Mouse (Mus musculus) cerebellum, adult 2 months (tissue): ENCODE measurements at regions not wholly inside any gene's neighbourhood (a gene's known extent, or its start where the extent isn't known, plus 50 kb on each side); places are given as distances from the start of the nearest gene placed in this dataset.

ENCODE experiments used
- DNase-seq, 2 experiments: peaks; one replicate each; pipeline ENCODE4 v3.0.0; 2021
- H3K27ac ChIP-seq: fragments of 200-500 bp; 2 replicates; pipeline ENCODE4 v1.5.1; 2012; ENCODE audit warnings: low read length, control low read depth, inconsistent platforms; ENCODE audit not compliant: insufficient read depth
- H3K27me3 ChIP-seq: fragments of 200-500 bp; 2 replicates; pipeline ENCODE4 v1.6.1; 2012; ENCODE audit warnings: inconsistent platforms, mild to moderate bottlenecking, low read length, moderate library complexity; ENCODE audit not compliant: control insufficient read depth, insufficient read depth
- H3K4me1 ChIP-seq: fragments of 200-500 bp; 2 replicates; pipeline ENCODE4 v1.6.1; 2011; ENCODE audit warnings: low read length; ENCODE audit not compliant: control insufficient read depth, insufficient read depth
- H3K4me3 ChIP-seq: fragments of 200-500 bp; replicated peaks from 2 replicates; pipeline ENCODE3; 2011; ENCODE audit warnings: mild to moderate bottlenecking, low read depth, low read length, control low read depth; ENCODE audit not compliant: insufficient read depth
- CTCF ChIP-seq: fragments of 200-500 bp; IDR thresholded peaks from 2 replicates; pipeline ENCODE4 v1.5.1; 2011; ENCODE audit warnings: low read depth, mild to moderate bottlenecking, control low read depth, low read length, moderate library complexity, borderline replicate concordance; ENCODE audit not compliant: insufficient read depth
- POLR2A ChIP-seq: fragments of 200-500 bp; IDR thresholded peaks from 2 replicates; pipeline ENCODE4 v1.6.1; 2011; ENCODE audit warnings: low read length, control low read depth, borderline replicate concordance; ENCODE audit not compliant: insufficient read depth
- whole genome bisulfite sequencing: fragments of 180-500 bp; shearing (Covaris S2); methylation state at CpG from one replicate; pipeline ENCODE4 v1.1.7; 2018; 5-methylcytosine and 5-hydroxymethylcytosine counted together

DNA sequence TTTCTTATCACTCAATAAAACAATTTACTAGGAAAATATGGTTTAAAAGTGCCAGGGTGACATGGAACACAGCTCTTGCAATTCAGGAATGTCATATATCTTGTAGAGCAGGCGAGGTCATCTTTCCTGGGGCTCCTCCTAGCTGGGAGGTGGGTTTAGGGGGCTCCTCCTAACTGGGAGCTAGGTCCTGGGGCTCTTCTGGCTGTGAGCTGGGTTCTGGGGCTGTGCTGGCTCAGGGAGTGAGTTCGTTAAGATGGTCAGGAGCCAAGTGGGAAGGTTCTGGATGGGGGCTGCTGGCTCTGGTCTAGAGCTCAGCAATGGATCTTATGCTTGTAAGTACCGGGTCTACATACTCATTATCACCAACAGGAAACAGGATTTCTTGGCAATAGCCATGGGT lies 306.8 kb upstream of the Rnaseh2b start:
- no peak overlapping the region for H3K4me3 ChIP-seq
- H3K27ac ChIP-seq = no peak overlapping the region
- WGBS = 62% methylated on average over 3 of the region's 3 CpGs
- no peak for TF ChIP-seq CTCF
- no peak for TF ChIP-seq POLR2A
- H3K27me3 ChIP-seq = no peaks in the 10 kb centered on the region
- no peaks in the 10 kb centered on the region for H3K4me1 ChIP-seq
- no peak for DNase-seq

DNA sequence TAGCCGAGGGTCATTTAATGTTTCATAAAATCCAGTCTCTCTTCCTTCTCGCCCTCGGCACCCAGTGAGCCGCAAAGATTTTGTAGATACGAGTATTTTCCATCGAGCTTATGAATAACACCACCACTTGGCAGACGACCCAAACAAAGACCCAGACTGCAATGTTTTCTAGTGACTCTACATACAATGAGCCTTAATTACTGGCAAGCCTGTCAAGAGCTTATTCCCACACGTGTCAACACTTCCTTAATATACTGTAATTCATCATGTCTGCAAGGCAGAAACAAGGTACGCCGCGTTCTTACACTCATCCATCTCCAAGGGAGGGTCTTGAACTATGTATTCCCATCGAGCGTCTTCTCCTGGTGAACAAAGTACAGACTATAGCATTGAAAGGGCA lies 306.2 kb upstream of the Rnaseh2b start:
- no peaks in the 10 kb centered on the region for H3K4me1 ChIP-seq
- no peak for DNase-seq
- H3K27ac ChIP-seq = no peak overlapping the region
- H3K27me3 ChIP-seq = no peaks in the 10 kb centered on the region
- H3K4me3 ChIP-seq = no peak overlapping the region
- no peak for TF ChIP-seq CTCF
- 81% methylated on average over 13 of the region's 13 CpGs for WGBS

DNA sequence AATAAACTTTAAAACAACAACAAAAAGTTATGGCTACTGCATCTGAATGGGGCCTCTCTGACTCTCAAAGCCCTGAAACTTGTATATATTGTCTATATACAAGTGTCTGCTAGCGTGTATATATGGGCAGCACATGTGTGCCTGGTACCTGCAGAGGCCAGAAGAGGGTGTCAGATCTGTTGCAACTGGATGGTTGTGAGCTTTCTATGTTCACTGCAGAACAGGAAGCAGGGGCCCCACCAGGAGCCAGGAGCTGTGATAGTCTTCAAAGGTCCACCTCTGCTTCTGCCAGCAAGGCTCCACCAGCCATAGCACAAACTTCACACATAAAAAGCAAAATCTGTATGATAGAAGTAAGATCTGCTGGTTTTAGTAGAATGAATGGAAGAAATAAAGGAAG lies 297.1 kb upstream of the Rnaseh2b start:
- TF ChIP-seq CTCF (no peak), POLR2A (no peak)
- DNase-seq = no peak
- H3K27ac ChIP-seq = no peak overlapping the region
- no peak overlapping the region for H3K4me3 ChIP-seq
- no peaks in the 10 kb centered on the region for H3K4me1 ChIP-seq
- H3K27me3 ChIP-seq = no peaks in the 10 kb centered on the region
- 90% methylated on average over 1 of the region's 1 CpGs for WGBS

DNA sequence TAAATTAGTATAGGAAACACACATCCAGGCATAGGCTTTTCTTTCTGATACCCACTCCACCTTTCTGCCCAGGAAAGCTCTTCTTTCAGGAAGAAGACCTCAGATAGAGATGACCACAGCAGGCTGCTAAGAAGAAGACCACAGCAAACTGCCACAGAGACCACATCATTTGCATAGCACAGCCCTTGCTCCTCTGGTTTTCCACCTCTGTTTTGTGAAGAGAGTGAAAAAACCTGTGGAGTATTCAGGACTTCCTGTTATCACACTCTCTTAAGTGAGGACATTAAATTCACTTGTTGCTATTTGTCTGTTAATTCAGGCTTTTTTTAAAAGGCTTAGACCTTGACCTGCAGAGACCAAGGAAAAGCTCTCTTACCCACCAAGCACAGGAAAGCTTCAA lies 294.7 kb upstream of the Rnaseh2b start:
- DNase-seq = no peak
- Histone ChIP-seq H3K27ac (no peak overlapping the region), H3K27me3 (no peaks in the 10 kb centered on the region), H3K4me3 (no peak overlapping the region), H3K4me1 (no peaks in the 10 kb centered on the region)
- no peak for TF ChIP-seq CTCF

DNA sequence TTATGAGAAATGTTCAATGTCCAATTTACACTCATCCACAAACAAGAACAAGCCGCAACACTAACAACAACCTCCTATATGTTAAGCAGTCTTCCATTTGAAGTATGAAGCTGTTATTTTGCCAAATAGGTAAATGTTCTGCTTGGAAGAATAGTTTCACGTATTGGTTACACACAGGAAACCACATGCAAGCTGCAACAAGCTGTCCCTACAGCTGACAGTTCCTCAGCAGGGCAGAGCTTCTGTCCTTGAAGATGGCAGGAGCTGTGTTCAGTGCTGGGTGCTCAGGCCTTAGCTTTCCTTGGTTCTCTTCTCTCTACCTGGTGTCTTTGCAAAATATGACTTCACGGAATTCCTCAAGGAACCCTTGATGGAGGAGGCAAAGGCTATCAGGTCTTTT lies 294.1 kb upstream of the Rnaseh2b start:
- TF ChIP-seq POLR2A = no peak
- TF ChIP-seq CTCF = no peak
- H3K27me3 ChIP-seq = no peaks in the 10 kb centered on the region
- H3K4me3 ChIP-seq = no peak overlapping the region
- DNase-seq = no peak
- H3K4me1 ChIP-seq = no peaks in the 10 kb centered on the region
- WGBS = 77% methylated on average over 3 of the region's 3 CpGs
- H3K27ac ChIP-seq = no peak overlapping the region

DNA sequence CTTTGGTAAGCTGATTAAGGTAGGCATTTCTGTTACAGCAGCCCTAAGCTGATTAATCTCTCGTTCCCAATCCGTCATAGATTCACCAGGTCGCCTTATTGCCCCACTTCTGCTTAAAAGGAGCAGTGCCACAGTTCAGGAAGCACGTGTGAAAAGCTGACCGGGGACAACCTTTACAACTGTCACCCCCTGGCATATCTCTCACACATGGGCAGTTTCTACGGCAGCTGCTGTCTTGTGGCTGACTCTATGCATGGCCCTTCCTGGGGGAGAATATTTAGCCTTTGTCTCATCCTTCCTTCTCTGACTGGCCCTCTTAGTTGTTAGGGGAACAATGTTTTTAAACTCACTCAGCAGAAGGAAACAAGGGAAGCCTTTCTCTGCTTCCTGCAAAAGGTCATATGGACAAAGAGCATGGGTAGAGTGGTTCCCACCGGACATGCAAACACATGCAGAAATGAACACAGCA lies 290.9 kb upstream of the Rnaseh2b start:
- Histone ChIP-seq H3K27ac (no peak overlapping the region), H3K27me3 (no peaks in the 10 kb centered on the region), H3K4me1 (no peaks in the 10 kb centered on the region), H3K4me3 (no peak overlapping the region)
- TF ChIP-seq CTCF (no peak), POLR2A (no peak)
- 18% methylated on average over 7 of the region's 7 CpGs for WGBS
- DNase-seq = no peak

DNA sequence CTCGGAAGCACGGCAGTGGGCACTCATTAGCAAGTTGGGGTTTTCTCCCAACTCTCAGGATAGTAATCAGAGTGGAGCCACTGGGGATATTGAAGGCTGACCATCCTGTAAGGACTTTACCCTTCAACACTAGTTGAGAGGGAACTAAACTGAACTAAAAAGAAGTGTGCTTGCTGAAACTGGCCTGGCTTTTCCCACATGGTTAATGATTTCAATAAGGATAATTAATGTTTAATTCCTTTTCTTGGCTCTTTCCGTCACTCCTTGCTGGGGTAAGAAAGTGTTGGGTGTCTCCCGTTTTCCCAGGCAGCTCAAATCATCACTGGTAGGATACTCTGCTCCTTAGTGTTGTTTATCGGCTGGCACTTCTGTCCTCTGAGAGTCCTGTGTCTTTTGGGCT lies 290.3 kb upstream of the Rnaseh2b start:
- H3K27me3 ChIP-seq = no peaks in the 10 kb centered on the region
- H3K27ac ChIP-seq = no peak overlapping the region
- no peak overlapping the region for H3K4me3 ChIP-seq
- no peak for DNase-seq
- WGBS = 60% methylated on average over 5 of the region's 5 CpGs
- no peak for TF ChIP-seq POLR2A
- no peak for TF ChIP-seq CTCF
- H3K4me1 ChIP-seq = no peaks in the 10 kb centered on the region

DNA sequence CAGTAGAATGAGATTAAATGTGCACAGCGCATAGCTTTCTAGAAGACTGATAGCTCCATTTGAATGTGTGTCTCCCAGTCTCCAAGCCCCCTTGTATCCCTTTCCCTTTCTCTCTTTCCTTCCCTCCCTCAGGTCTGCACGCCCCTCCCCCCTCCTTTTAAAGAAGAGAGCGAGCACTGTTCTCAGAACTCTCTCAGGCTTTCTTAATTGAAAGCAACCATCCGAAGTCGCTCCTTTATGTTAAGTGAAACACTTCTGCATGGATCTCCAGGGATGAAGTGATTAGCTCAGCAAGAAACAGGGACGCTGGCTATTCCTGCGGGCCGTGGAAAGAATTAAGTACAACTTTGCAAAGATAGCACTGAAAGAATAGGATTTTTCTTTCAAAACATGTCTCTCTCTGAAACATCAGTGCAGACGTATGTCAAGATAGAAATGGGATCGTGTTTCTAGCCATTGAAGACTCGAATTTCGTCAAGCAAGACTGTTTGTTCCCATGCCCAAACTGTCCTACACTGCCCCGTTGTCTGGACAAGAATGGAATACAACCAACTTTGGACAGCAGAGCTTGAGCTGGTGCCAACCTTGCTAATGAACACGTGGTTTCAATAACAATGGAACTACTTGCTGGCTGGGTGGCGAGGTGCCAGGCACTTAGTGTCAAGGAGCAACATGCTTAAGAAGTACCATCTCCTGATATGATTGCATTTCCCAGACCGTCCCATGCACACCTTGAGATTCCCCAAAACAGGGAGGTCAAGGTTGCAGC lies 289.2 kb upstream of the Rnaseh2b start:
- Histone ChIP-seq H3K27me3 (no peaks in the 10 kb centered on the region), H3K4me1 (no peaks in the 10 kb centered on the region), H3K27ac (no peak overlapping the region), H3K4me3 (no peak overlapping the region)
- TF ChIP-seq CTCF (no peak), POLR2A (no peak)
- peak; percentile 17 for DNase-seq
- WGBS = 13% methylated on average over 16 of the region's 16 CpGs
